Mouse (Mus musculus) embryo, embryonic 10 days (tissue): Measurements from ENCODE around the gene Kcnq1.

Experiments used
- DNase-seq: peaks from one replicate; pipeline ENCODE4 v3.0.0-alpha.2; 2015; ENCODE audit warnings: low spot score

Kcnq1 gene

GRCm38 (mm10) chr7:143416406-143416805 is 310.2 kb downstream of the Kcnq1 start:
- DNase-seq, result peak; percentile 33

DNA sequence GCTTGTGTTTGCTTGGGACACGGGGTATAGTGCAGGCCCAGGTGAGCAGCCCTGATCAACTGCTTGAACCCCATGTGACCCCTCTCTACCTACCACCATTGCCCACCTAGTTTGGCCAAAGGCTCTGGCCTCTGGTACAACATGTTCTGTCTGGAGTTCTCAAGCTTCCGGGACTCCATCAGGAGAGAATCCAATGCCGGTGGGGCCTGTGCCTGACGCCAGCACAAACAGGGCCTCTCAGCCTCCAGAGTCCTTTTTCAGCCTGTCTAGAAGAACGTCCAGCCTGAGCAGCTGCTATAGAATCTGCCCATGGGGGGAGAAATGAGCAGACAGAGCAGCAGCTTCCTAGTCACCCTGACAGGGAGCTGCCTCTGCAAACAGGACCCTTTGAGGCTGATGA is 311.7 kb downstream of the Kcnq1 start:
- DNase-seq, result no peak

GRCm38 (mm10) chr7:143419585-143420160 is 313.5 kb downstream of the Kcnq1 start:
- DNase-seq, result no peak

- DNase-seq, result peak; percentile 86
Measured at GRCm38 (mm10) chr7:143428142-143428813, 322.1 kb downstream of the Kcnq1 start.

GRCm38 (mm10) chr7:143428814-143429499 is 322.8 kb downstream of the Kcnq1 start:
- DNase-seq, result peak; percentile 56

- no peak for DNase-seq
Measured at GRCm38 (mm10) chr7:143432631-143433030, 326.5 kb downstream of the Kcnq1 start.

GRCm38 (mm10) chr7:143433331-143433730 is 327.2 kb downstream of the Kcnq1 start:
- no peak for DNase-seq

DNA sequence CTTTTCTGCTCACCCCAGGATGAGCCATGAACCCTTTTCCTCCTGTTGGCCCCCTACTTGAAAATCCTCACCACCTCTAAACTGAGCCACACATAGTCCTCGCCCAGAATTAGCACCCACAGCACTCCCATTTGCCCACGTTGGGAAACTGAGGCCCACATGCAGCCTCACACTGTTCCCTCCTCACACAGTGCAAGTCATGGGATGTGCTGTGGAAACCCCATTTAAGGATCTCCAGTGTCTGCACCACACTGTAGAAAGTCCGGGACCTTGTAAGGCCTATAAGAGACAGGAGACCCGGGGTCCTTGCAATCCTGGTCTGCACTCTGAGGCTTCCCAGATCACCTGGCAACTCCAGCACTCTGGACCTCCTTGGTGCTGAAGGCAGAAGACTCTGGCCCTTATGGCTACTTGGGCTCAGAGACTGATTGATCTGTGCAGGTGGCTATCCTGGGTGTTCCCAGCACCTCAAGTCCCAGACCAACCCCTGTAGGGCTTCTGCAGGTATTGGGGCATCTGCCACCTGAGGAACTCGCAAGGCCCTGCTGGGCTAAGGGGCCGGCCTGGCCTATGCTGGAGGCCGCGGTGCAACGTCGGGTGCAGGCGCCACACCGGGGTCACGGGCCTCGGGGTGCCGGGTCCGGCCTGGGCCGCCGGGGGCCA is 331.2 kb downstream of the Kcnq1 start:
- DNase-seq, result no peak

DNA sequence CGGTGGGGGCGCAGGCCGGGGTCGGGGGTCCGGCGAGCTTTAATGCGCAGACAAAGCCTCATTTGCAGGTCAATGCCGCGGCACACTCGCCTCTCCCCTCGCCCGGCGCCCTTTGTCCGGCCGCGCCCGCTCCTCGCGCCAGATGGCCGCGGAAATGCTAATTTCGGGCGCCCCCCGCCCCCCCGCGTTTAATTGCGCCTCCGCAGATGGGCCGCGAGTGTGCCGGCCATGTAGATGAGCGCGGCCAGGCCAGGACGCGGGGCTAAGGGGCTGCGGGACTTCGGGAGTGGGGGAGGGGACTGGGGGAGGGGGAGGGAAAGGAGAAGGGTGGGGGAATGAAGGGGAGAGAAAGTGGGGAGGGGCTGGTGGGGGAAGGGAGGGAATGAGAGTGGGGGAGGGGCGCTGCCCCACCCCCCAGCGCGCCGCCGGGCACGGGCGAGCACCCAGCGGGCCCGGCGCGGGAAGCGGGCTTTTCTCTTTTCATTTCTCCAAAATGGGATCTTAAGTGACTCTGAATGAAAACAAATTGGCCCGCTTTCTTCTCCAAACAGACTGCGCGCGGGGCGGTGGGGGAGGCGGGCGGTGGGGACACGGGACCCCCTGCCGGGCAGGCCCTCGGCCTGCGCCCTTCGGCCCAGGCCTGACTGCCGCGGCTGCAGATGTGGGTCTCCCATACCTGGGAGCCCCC is 331.9 kb downstream of the Kcnq1 start:
- peak; percentile 68 for DNase-seq

DNA sequence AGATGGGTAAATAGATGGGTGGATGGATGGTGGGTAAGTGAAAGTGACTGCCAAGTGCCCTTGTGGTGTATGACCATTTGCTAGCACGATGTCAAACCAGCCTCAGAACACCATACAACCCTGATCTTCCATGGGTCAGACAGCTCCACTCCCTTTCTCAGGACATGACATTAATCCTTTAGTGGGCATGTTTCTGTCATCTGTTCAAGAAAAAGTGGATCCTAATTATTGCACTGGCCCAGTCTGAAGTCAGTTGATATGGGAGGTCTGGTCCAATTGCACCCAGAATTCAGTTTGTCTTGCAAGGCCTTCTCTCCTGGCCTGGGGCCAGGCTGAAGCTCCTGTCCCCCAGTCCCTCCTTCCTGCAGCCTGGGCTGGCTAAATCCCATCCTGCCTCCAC is 332.8 kb downstream of the Kcnq1 start:
- no peak for DNase-seq

- no peak for DNase-seq
Measured at GRCm38 (mm10) chr7:143444580-143444954, 338.4 kb downstream of the Kcnq1 start.

DNA sequence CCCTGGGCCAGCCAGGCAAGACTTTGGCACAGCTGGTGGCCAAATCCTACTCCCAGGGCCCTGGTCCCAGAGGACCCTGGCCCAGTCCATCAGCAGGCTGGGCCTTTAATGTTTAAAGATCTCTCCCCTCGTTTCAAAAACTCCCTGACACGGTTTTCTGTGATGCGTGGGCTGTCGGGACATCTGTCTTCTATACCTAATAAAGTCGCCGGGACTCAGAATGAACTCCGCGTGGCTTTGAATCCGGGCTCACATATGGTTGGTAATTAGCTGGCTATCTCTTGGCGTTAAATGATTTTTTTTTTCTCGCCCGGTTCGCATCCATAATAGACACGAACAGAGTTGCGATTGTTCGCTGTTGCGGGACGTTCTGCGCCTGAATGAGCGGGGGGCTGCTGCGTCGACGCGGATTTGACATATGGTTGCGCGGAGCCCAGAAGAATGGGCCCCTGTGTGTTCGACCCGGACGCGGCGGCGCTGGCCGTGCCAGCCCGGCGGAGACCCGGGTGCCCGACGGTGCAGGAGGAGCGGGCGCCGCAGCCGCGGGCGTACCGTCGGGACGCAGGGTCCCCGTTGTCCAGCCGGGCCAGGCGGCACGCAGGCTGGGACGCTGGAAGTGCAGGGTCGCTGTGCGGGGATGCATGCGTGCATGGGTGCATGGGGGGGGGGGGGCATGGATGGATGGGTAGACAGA is 338.9 kb downstream of the Kcnq1 start:
- no peak for DNase-seq

- peak; percentile 68 for DNase-seq
Measured at GRCm38 (mm10) chr7:143445651-143446460, 339.7 kb downstream of the Kcnq1 start.

- DNase-seq, result no peak
Measured at GRCm38 (mm10) chr7:143447130-143447529, 341.0 kb downstream of the Kcnq1 start.

- DNase-seq, result no peak
Measured at GRCm38 (mm10) chr7:143458963-143459331, 352.8 kb downstream of the Kcnq1 start.

DNA sequence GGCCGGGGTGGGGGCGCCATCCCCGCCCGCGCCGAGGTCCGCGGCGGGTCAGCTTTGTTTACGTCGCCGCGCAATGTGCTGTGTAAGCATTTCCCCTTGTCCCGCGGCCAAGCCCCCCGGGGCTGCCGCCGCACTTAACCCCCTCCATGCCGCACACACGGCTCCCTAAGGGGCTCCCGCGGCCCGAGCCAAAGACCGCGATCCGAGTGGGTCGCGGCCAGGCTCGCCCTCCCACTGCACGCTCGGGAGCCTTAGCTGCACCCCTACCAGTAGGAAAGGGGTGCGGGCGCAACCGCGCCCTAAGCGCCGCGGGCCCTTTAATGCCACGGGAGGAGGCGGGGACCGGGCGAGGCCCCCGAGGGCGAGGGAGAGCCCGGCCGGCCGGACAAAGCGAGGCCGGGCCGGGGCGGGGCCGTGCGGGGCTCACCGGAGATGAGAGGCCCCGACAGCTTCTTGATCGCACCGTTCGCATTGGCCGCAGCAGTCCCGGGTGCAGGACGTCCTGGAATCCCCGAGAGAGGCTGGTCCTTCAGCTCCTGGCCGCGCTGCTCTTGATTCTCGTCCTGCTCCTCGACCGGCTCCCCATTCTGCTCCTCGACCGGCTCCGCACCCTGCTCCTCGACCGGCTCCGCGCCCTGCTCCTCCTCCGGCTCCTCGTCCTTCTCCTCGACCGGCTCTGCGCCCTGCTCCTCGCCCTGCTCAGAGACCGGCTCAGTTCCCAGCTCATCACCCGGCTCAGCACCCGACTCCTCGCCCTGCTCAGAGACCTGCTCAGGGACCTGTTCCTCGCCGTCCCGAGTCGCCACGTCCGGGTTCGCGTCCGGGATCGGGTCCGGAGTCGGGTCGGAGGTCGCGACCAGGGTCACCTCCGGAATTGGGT is 353.4 kb downstream of the Kcnq1 start:
- no peak for DNase-seq

GRCm38 (mm10) chr7:143460217-143460834 is 354.2 kb downstream of the Kcnq1 start:
- no peak for DNase-seq

DNA sequence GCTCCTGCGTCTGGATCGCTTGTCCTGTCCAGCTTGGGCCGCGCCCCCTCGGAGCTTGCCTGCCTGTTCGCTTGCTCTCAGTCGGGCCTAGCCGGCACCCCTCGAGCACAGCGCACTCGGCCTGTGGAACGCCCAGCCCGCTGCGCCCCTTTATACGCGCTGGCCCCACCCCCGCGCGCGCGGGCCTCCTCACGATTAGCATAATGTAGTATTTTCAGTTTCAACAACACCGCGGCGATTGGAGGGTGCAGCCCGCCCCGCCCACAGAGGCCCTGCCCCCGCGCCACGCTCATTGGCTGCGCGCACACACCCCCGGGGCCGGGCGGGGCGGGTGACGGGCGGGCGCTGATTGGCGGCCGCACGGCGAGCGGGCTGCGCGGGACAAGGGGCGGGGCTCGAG is 354.7 kb downstream of the Kcnq1 start, which contains the start of gene Cdkn1c:
Cdkn1c (minus strand) TSS at position 177 of the 400 bp plus-strand sequence.
- peak; percentile 89 for DNase-seq

DNA sequence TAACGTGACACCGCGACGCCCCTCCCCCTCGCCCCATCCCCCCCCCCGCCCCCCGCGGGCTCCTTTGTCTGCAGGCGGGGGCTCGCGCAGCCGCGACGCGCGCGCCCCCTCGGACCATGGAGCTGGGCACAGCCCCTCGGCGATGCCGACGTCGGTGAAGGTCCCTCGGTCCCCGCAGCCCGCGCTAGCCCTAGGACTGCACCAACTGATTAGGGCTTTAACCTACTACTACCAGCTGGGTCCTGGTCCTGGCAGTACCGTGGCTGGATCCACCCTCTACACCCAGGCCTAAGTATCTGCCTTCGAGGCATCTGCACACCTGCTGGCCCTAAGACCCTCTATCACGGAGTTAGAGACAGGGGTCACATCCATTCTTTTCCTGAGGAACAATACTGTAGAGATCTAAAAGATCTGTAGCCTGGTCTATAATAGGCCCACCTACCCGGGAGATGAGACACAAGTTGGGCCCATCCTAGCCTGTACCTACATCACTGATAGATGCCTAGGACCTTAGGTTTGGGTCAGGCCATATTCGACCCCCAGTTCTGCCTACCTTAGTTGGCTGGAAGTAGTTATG is 355.2 kb downstream of the Kcnq1 start:
- no peak for DNase-seq
